Mouse (Mus musculus) lung, adult 2 months (tissue): ENCODE results near the gene Timm17b.

Source experiments
- CTCF ChIP-seq: fragments of 200-500 bp; IDR thresholded peaks from 2 replicates; pipeline ENCODE4 v1.5.1; 2011; ENCODE audit warnings: mild to moderate bottlenecking, low read length, control low read depth; ENCODE audit not compliant: insufficient read depth
- POLR2A ChIP-seq: fragments of 200-500 bp; IDR thresholded peaks from 2 replicates; pipeline ENCODE4 v1.6.1; 2011; ENCODE audit warnings: low read depth, mild to moderate bottlenecking, control low read depth, low read length, borderline replicate concordance; ENCODE audit errors: extremely low read depth

- TF ChIP-seq POLR2A (no peak), CTCF (no peak)
Measured at GRCm38 (mm10) chrX:7898211-7898610, 946 bp upstream of the Timm17b start.
